Mouse (Mus musculus): ENCODE results near the gene Hamp.

GRCm38 (mm10) chr7:30895217-30895616 lies 48.6 kb downstream of the Hamp start:
- TF ChIP-seq CTCF (IDR thresholded peaks at IDR 0.05; ENCODE audit: low read depth, low read length), result no peak
- no peak for TF ChIP-seq POLR2A (IDR thresholded peaks at IDR 0.05; ENCODE audit: insufficient read depth, low read length)
